Mouse (Mus musculus) brain, embryonic 14.5 days (tissue): ENCODE results near the gene Aagab.

Experiments used
- CTCF ChIP-seq: fragments of 200-500 bp; IDR thresholded peaks from 2 replicates; pipeline ENCODE4 v1.5.1; 2012; ENCODE audit warnings: inconsistent platforms, mild to moderate bottlenecking, moderate library complexity, borderline replicate concordance; ENCODE audit not compliant: insufficient read depth, insufficient read length; ENCODE audit errors: extremely low read depth
- POLR2A ChIP-seq: fragments of 200-500 bp; IDR thresholded peaks from 2 replicates; pipeline ENCODE4 v1.6.1; 2012; ENCODE audit warnings: mild to moderate bottlenecking, inconsistent platforms, borderline replicate concordance; ENCODE audit not compliant: poor library complexity, insufficient read depth, insufficient read length, severe bottlenecking; ENCODE audit errors: extremely low read depth

GRCm38 (mm10) chr9:63641983-63642646 lies 39.7 kb downstream of the Aagab start:
- TF ChIP-seq CTCF (no peak), POLR2A (no peak)
